ENCODE assay signal across 8 mouse cellular contexts in genomic region chr19:21274714-21275113, GRCm38 (mm10). TPM values are rescaled to one million over a fixed set of nuclear protein-coding genes. Genes with fewer than 3 reads are reported as not detected.
DNase-seq lines count a peak whose midpoint lies in the region; ATAC-seq and TF ChIP-seq lines count a peak whose summit lies in the region.

No protein-coding gene starts in this region.

- peaks cover 32% of the 10 kb centered on the region for H3K4me1 ChIP-seq in E14TG2a.4 (replicated peaks; ENCODE audit: low read depth, low read length)
- H3K4me1 ChIP-seq in forebrain, embryonic 14.5 days (ENCODE audit: control insufficient read depth, insufficient read depth, low read length), result peaks cover 13% of the 10 kb centered on the region
- H3K4me1 ChIP-seq in liver, embryonic 14.5 days (replicated peaks; ENCODE audit: control insufficient read depth in 2 of 2, insufficient read depth in 2 of 2, low read length in 1 of 2), result peaks cover 0 to 5% of the 10 kb centered on the region in 2 experiments; a peak in 2 of 4 replicates

- peak; percentile 9 for DNase-seq in heart, adult 8-10 months (ENCODE audit: low spot score)
- DNase-seq in heart, postnatal 36 days, result no peak
- peak; percentile 11 for DNase-seq in forebrain, embryonic 14.5 days (ENCODE audit: low spot score)
- DNase-seq in liver, embryonic 14.5 days (ENCODE audit: low read depth in 3 of 3, low spot score in 3 of 3), result peak in 1 of 3 experiments; percentile 41
- no peak for DNase-seq in right cerebral cortex, postnatal 25 days
- DNase-seq in natural killer cell, adult 2 months (ENCODE audit: low spot score in 2 of 2), result no peak

- peak overlapping the region; percentile 92 for H3K4me3 ChIP-seq in E14TG2a.4 (replicated peaks; ENCODE audit: low read length)
- H3K4me3 ChIP-seq in forebrain, embryonic 14.5 days (ENCODE audit: low read depth, low read length), result peak overlapping the region; percentile 97
- H3K4me3 ChIP-seq in liver, embryonic 14.5 days (ENCODE audit: insufficient read depth in 1 of 2, low read depth in 2 of 2, low read length in 2 of 2), result peak overlapping the region; percentile 90 to 91

- no peaks in the 10 kb centered on the region for H3K27me3 ChIP-seq in E14TG2a.4 (ENCODE audit: insufficient read depth, low read length)
- H3K27me3 ChIP-seq in forebrain, embryonic 14.5 days (replicated peaks; ENCODE audit: control insufficient read depth, insufficient read depth, low read length), result no peaks in the 10 kb centered on the region
- H3K27me3 ChIP-seq in liver, embryonic 14.5 days (ENCODE audit: control insufficient read depth, insufficient read depth, low read length), result no peaks in the 10 kb centered on the region

- intact Hi-C loops in heart, postnatal 36 days (cut with DNase I), result loop anchor here (5.0 to 10.0 kb wide), 6 partner anchors 98 to 500 kb away; partner anchors contain the start of genes Cemip2 and Gda

- TF ChIP-seq CTCF in E14TG2a.4 (conservative IDR thresholded peaks at IDR 0.05; ENCODE audit: low read length), result no peak
- TF ChIP-seq CTCF in liver, embryonic 14.5 days (IDR thresholded peaks at IDR 0.05; ENCODE audit: low read depth), result no peak

- TF ChIP-seq EP300 in liver, embryonic 14.5 days (IDR thresholded peaks at IDR 0.05; ENCODE audit: low read depth), result no peak

- H3K36me3 ChIP-seq in E14TG2a.4 (ENCODE audit: insufficient read depth, low read length), result peaks cover 34% of the 10 kb centered on the region
- H3K36me3 ChIP-seq in forebrain, embryonic 14.5 days (ENCODE audit: control insufficient read depth, insufficient read depth, low read length), result peaks cover 24% of the 10 kb centered on the region
- H3K36me3 ChIP-seq in liver, embryonic 14.5 days (replicated peaks; ENCODE audit: control insufficient read depth, insufficient read depth, low read depth), result peaks cover 14% of the 10 kb centered on the region

- no peaks in the 10 kb centered on the region for H3K9me3 ChIP-seq in E14TG2a.4 (ENCODE audit: low read length)
- no peaks in the 10 kb centered on the region for H3K9me3 ChIP-seq in forebrain, embryonic 14.5 days (replicated peaks; ENCODE audit: control insufficient read depth, low read length)
- no peaks in the 10 kb centered on the region for H3K9me3 ChIP-seq in liver, embryonic 14.5 days (ENCODE audit: control insufficient read depth, low read length)

- ATAC-seq in forebrain, embryonic 14.5 days, result no peak
- ATAC-seq in liver, embryonic 14.5 days (ENCODE audit: insufficient read depth), result no peak
- ATAC-seq in megakaryocyte progenitor cell, adult 5-6 weeks (replicated peaks; ENCODE audit: poor library complexity), result no peak

- H3K27ac ChIP-seq in forebrain, embryonic 14.5 days (ENCODE audit: low read depth, low read length), result no peak overlapping the region
- H3K27ac ChIP-seq in liver, embryonic 14.5 days, result peak overlapping the region; percentile 45

- H3K9ac ChIP-seq in forebrain, embryonic 14.5 days (ENCODE audit: low read length), result peak overlapping the region; percentile 100
- peak overlapping the region; percentile 97 for H3K9ac ChIP-seq in liver, embryonic 14.5 days (replicated peaks)

- peak overlapping the region; percentile 83 for H3K4me2 ChIP-seq in forebrain, embryonic 14.5 days (ENCODE audit: low read length)
- peak overlapping the region; percentile 85 for H3K4me2 ChIP-seq in liver, embryonic 14.5 days (ENCODE audit: low read depth)

- 32% methylated on average over 3 of the region's 3 CpGs for whole genome bisulfite sequencing in forebrain, embryonic 14.5 days
- whole genome bisulfite sequencing in liver, embryonic 14.5 days (ENCODE audit: insufficient replicate concordance), result 14% methylated on average over 3 of the region's 3 CpGs

RNA-seq across cellular contexts. Expression of gene Zfand5, which starts 2.6 kb away (rescaled TPM):
- 100 to 1,000 TPM; 106 to 135 (median 128) TPM for total RNA-seq in heart, adult 8-10 months (2022)
- 100 to 1,000 TPM; 138 to 142 TPM for total RNA-seq in heart, postnatal 36 days (2021)
- polyA plus RNA-seq in forebrain, embryonic 14.5 days (2014; fragmentation: Nextera tagmentation; extraction: Ambion mirVana), result 161 and 176 TPM in 2 replicates
- polyA plus RNA-seq in liver, embryonic 14.5 days (2012; rRNA removed), result 7.3 and 16.5 TPM in 2 replicates
- 36.4 and 37.4 TPM in 2 replicates for polyA plus RNA-seq in liver, embryonic 14.5 days (2014; fragmentation: Nextera tagmentation; extraction: Ambion mirVana)
- total RNA-seq in megakaryocyte progenitor cell, adult 5-6 weeks (2015), result 134 and 154 TPM in 2 replicates
- total RNA-seq in megakaryocyte progenitor cell, adult 5-6 weeks (2017), result 87.5 and 93.1 TPM in 2 replicates

Comparison
In these comparisons a context has a peak if more than half of its experiments do, and no peak if none do; other contexts are left out.
1. DNase-seq: peak in heart, adult 8-10 months (single experiment) and forebrain, embryonic 14.5 days (single experiment); none in heart, postnatal 36 days (0 of 2), right cerebral cortex, postnatal 25 days (single experiment) and natural killer cell, adult 2 months (0 of 2).
2. Peak in every context shown above with its lines, with median percentiles within 50 percentile points of each other: H3K4me3 ChIP-seq.